10 mouse cellular contexts compared by ENCODE assay signal in genomic region chr11:120547469-120547868, GRCm38 (mm10). TPM values are rescaled to one million over a fixed set of nuclear protein-coding genes. Genes with fewer than 3 reads are reported as not detected.
DNase-seq lines count a peak whose midpoint lies in the region; ATAC-seq lines count a peak whose summit lies in the region.
"Had no signal": no experiment of that assay in that cellular context is flagged by ENCODE, and none has a peak within 500 bp of the region (broad histone marks: within the 10 kb centered on the region; RNA-seq: fewer than 3 reads in every experiment).

No protein-coding gene starts in this region.

- WGBS in hindbrain, embryonic 10.5 days = 69% methylated on average over 2 of the region's 2 CpGs
- 81% methylated on average over 2 of the region's 2 CpGs for WGBS in hindbrain, embryonic 11.5 days
- 62% methylated on average over 2 of the region's 2 CpGs for WGBS in intestine, embryonic 15.5 days

- H3K9me3 ChIP-seq in hindbrain, embryonic 10.5 days = no peaks in the 10 kb centered on the region
- no peaks in the 10 kb centered on the region for H3K9me3 ChIP-seq in hindbrain, embryonic 11.5 days (ENCODE audit: control insufficient read depth, low read length)
- H3K9me3 ChIP-seq in intestine, embryonic 15.5 days = no peaks in the 10 kb centered on the region

- peaks cover 58% of the 10 kb centered on the region for H3K36me3 ChIP-seq in hindbrain, embryonic 10.5 days
- H3K36me3 ChIP-seq in hindbrain, embryonic 11.5 days (ENCODE audit: control insufficient read depth, insufficient read depth, low read length) = 0 out of 2 replicates have a peak, but pooled peaks cover 7% of the 10 kb centered on the region
- peaks cover 21% of the 10 kb centered on the region for H3K36me3 ChIP-seq in intestine, embryonic 15.5 days

- no peak overlapping the region for H3K4me2 ChIP-seq in hindbrain, embryonic 11.5 days (replicated peaks; ENCODE audit: low read depth, low read length)
- H3K4me2 ChIP-seq in intestine, embryonic 15.5 days (replicated peaks) = no peak overlapping the region

- peaks cover 39% of the 10 kb centered on the region for H3K4me1 ChIP-seq in hindbrain, embryonic 10.5 days (replicated peaks)
- peaks cover 10% of the 10 kb centered on the region for H3K4me1 ChIP-seq in hindbrain, embryonic 11.5 days (replicated peaks; ENCODE audit: control insufficient read depth, insufficient read depth, low read length)
- H3K4me1 ChIP-seq in intestine, embryonic 15.5 days (replicated peaks) = peaks cover 27% of the 10 kb centered on the region

- peak overlapping the region; percentile 100; the same call in 1 of the 2 replicates for H3K4me3 ChIP-seq in hindbrain, embryonic 10.5 days
- no peak overlapping the region for H3K4me3 ChIP-seq in hindbrain, embryonic 11.5 days (ENCODE audit: low read depth, low read length)
- H3K4me3 ChIP-seq in intestine, embryonic 15.5 days (replicated peaks) = no peak overlapping the region

- ATAC-seq in hindbrain, embryonic 11.5 days (ENCODE audit: low FRiP score) = no peak
- no peak for ATAC-seq in intestine, embryonic 15.5 days

- no peak for DNase-seq in hindbrain, embryonic 10.5 days (ENCODE audit: low spot score)
- DNase-seq in hindbrain, embryonic 11.5 days (ENCODE audit: low spot score) = no peak
- peak; percentile 14 for DNase-seq in retina, postnatal 1 day
- DNase-seq in retina, embryonic 14.5 days (ENCODE audit: low spot score) = no peak
- DNase-seq in thymus, postnatal 36 days = peak; percentile 16 to 26
- no peak for DNase-seq in frontal cortex, postnatal 25 days (ENCODE audit: low spot score in 2 of 2)
- DNase-seq in spleen, postnatal 10 days (ENCODE audit: low spot score in 2 of 2) = no peak
- DNase-seq: right cerebral cortex, postnatal 4 days had no signal

- no peaks in the 10 kb centered on the region for H3K27me3 ChIP-seq in hindbrain, embryonic 10.5 days (ENCODE audit: insufficient read depth, poor library complexity, severe bottlenecking)
- no peaks in the 10 kb centered on the region for H3K27me3 ChIP-seq in hindbrain, embryonic 11.5 days (ENCODE audit: control insufficient read depth, insufficient read depth, low read length)
- no peaks in the 10 kb centered on the region for H3K27me3 ChIP-seq in intestine, embryonic 15.5 days (replicated peaks)

- H3K9ac ChIP-seq in hindbrain, embryonic 11.5 days (ENCODE audit: low read depth, low read length) = no peak overlapping the region
- H3K9ac ChIP-seq in intestine, embryonic 15.5 days = no peak overlapping the region

- no peak overlapping the region for H3K27ac ChIP-seq in hindbrain, embryonic 10.5 days
- H3K27ac ChIP-seq in hindbrain, embryonic 11.5 days (ENCODE audit: low read depth, low read length) = no peak overlapping the region
- H3K27ac ChIP-seq in intestine, embryonic 15.5 days = 0 out of 2 replicates have a peak overlapping the region, but pooled peaks have one; percentile 28

RNA-seq across cellular contexts. Expression of gene Mcrip1, which starts 2.1 kb away (rescaled TPM):
- 219 and 261 TPM in 2 replicates for polyA plus RNA-seq in hindbrain, embryonic 10.5 days (2016; fragmentation: Nextera tagmentation; extraction: Ambion mirVana)
- 245 and 256 TPM in 2 replicates for polyA plus RNA-seq in hindbrain, embryonic 11.5 days (2014; fragmentation: Nextera tagmentation; extraction: Ambion mirVana)
- polyA plus RNA-seq in intestine, embryonic 15.5 days (2015; fragmentation: Nextera tagmentation; extraction: Ambion mirVana) = 135 and 142 TPM in 2 replicates

RNA-seq across cellular contexts. Expression of gene Ppp1r27, which starts 3.5 kb away (rescaled TPM):
- polyA plus RNA-seq in hindbrain, embryonic 10.5 days (2016; fragmentation: Nextera tagmentation; extraction: Ambion mirVana) = 0.27 TPM in 1 of 2 replicates, not detected in the other
- not detected in 2 replicates for polyA plus RNA-seq in hindbrain, embryonic 11.5 days (2014; fragmentation: Nextera tagmentation; extraction: Ambion mirVana)
- not detected in 2 replicates for polyA plus RNA-seq in intestine, embryonic 15.5 days (2015; fragmentation: Nextera tagmentation; extraction: Ambion mirVana)
- polyA plus RNA-seq: erythroblast, embryonic 14.5 days had no signal

RNA-seq across cellular contexts. Expression of gene Gcgr, which starts 17.0 kb away (rescaled TPM):
- 0.14 and 0.17 TPM in 2 replicates for polyA plus RNA-seq in hindbrain, embryonic 10.5 days (2016; fragmentation: Nextera tagmentation; extraction: Ambion mirVana)
- 0.31 and 0.56 TPM in 2 replicates for polyA plus RNA-seq in hindbrain, embryonic 11.5 days (2014; fragmentation: Nextera tagmentation; extraction: Ambion mirVana)
- 0.58 and 0.67 TPM in 2 replicates for polyA plus RNA-seq in intestine, embryonic 15.5 days (2015; fragmentation: Nextera tagmentation; extraction: Ambion mirVana)

RNA-seq across cellular contexts. Expression of gene P4hb, which starts 25.6 kb away (rescaled TPM):
- polyA plus RNA-seq in hindbrain, embryonic 10.5 days (2016; fragmentation: Nextera tagmentation; extraction: Ambion mirVana) = 519 and 570 TPM in 2 replicates
- polyA plus RNA-seq in hindbrain, embryonic 11.5 days (2014; fragmentation: Nextera tagmentation; extraction: Ambion mirVana) = 504 and 527 TPM in 2 replicates
- 992 and 1,107 TPM in 2 replicates for polyA plus RNA-seq in intestine, embryonic 15.5 days (2015; fragmentation: Nextera tagmentation; extraction: Ambion mirVana)

RNA-seq across cellular contexts. Expression of gene Arhgdia, which starts 34.0 kb away (rescaled TPM):
- 799 and 820 TPM in 2 replicates for polyA plus RNA-seq in hindbrain, embryonic 10.5 days (2016; fragmentation: Nextera tagmentation; extraction: Ambion mirVana)
- 576 and 591 TPM in 2 replicates for polyA plus RNA-seq in hindbrain, embryonic 11.5 days (2014; fragmentation: Nextera tagmentation; extraction: Ambion mirVana)
- polyA plus RNA-seq in intestine, embryonic 15.5 days (2015; fragmentation: Nextera tagmentation; extraction: Ambion mirVana) = 559 and 611 TPM in 2 replicates

Comparison
In these comparisons a context has a peak if more than half of its experiments do, and no peak if none do; other contexts are left out.
1. DNase-seq: peak in retina, postnatal 1 day (single experiment) and thymus, postnatal 36 days (2 of 2); none in hindbrain, embryonic 10.5 days (single experiment), hindbrain, embryonic 11.5 days (single experiment), retina, embryonic 14.5 days (single experiment), frontal cortex, postnatal 25 days (0 of 2) and spleen, postnatal 10 days (0 of 2).